Mouse (Mus musculus): Measurements from ENCODE around the gene Stra6.

The Stra6 gene

DNA sequence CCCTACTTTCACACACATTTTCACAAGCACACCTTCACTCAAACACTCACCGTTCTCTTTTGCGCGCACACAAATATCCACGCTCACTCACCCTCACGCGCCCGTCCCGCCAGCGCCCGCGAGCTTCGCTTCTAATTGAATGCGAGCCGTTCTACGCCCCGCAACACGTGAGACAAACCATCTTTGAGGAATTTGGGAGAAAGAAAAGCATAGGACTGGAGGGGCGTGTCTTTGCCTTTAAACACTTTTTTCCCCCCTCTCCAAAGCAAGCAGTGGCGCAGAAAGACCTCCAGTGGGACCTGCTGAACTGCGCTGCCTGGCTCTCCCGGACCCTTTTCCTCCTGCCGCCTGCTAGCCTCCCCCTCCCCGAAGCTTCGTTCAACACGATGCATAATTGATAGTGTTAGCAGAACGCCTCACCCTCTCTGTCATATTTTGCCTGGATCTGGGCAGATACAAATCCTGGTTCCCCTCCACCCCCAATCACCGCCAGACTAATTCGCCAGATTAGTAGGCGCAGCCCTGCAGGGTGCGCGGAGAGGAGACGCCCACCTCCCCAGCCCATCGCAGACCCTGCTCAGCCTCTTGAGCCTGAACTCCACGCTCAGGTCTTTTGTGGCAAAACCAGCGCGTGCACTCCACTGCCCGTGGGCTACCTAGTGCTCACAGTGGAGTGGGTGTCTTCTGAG is 138.4 kb downstream of the Stra6 start:
- in situ Hi-C loops (cut with MseI, MboI): loop anchor here (5.0 kb wide), 2 partner anchors 150 to 165 kb away; no protein-coding TSS in a partner anchor

DNA sequence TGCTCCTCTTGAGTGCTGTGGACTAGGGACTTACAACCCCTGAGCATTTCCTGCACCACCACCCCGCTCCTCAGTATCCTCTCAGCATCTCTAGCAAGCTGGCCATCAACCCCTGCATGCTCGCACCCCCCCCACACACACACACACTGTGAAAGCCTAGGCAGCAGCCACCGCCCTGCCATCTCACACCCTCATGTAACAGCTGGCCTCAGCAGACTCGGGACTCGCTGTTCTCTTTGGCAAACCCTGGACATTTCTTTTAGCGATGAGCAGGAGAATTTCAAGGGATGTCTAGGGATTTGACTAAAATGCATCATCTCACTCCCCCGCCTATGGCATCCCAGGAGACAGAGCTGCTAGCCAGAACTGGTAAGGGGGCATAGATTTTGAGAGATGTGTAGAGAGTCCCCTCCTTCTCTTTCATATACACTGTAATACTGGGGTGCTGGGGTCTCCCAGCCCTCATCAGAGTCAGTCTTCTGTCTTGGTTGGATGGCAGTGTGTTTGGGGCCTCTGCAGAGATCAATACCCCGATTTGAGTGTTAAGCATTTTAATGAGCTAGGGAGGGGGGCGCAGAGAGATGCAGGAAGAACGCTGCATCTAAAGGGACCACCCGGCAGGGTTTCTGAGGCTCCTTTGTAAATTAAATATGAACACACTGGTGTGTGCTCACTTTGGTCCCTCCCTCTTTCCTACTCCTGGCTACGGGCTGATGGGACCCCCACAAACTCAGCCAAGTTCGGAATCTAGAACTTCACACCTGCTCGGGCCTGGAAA is 139.3 kb downstream of the Stra6 start:
- in situ Hi-C loops (cut with MseI, MboI): loop anchor here (5.0 kb wide), 2 partner anchors 151 to 166 kb away; no protein-coding TSS in a partner anchor

All from mouse trophoblast stem cell (cell line).